Mouse (Mus musculus) midbrain, embryonic 11.5 days (tissue): ENCODE measurements around the gene Ifi203. TPM values are rescaled to one million over a fixed set of nuclear protein-coding genes. Genes with fewer than 3 reads are reported as not detected.
"Not testable (repeated sequence)": the region's sequence is repeated elsewhere in the genome, so short reads cannot be mapped to it uniquely, and the experiment has no call there.

Source experiments
- ATAC-seq: fragments of 200-750 bp; cut with Nextera tagmentation; 2 replicates; pipeline ENCODE4 v1.8.0; 2017; ENCODE audit warnings: moderate TSS enrichment, moderate library complexity; ENCODE audit not compliant: low FRiP score
- DNase-seq: peaks from one replicate; pipeline ENCODE4 v3.0.0; 2015; ENCODE audit warnings: low spot score; ENCODE audit errors: missing footprints
- H3K27ac ChIP-seq: fragments of 300-500 bp; sonication (generic); 2 replicates; pipeline ENCODE4 v1.5.1; 2014; ENCODE audit warnings: low read depth, low read length
- H3K27me3 ChIP-seq: fragments of 300-500 bp; sonication (generic); 2 replicates; pipeline ENCODE4 v1.6.1; 2014; ENCODE audit warnings: mild to moderate bottlenecking, low read length, moderate library complexity, mixed read lengths; ENCODE audit not compliant: control insufficient read depth, insufficient read depth
- H3K36me3 ChIP-seq: fragments of 300-500 bp; sonication (generic); 2 replicates; pipeline ENCODE4 v1.6.1; 2014; ENCODE audit warnings: mild to moderate bottlenecking, low read length, moderate library complexity, mixed read lengths; ENCODE audit not compliant: control insufficient read depth, insufficient read depth
- H3K4me1 ChIP-seq: fragments of 300-500 bp; sonication (generic); 2 replicates; pipeline ENCODE4 v1.6.1; 2014; ENCODE audit warnings: low read length; ENCODE audit not compliant: control insufficient read depth, insufficient read depth
- H3K4me2 ChIP-seq: fragments of 300-500 bp; sonication (generic); 2 replicates; pipeline ENCODE4 v1.6.1; 2014; ENCODE audit warnings: mild to moderate bottlenecking, moderate library complexity
- H3K4me3 ChIP-seq: fragments of 300-500 bp; sonication (generic); 2 replicates; pipeline ENCODE4 v1.5.1; 2014; ENCODE audit warnings: low read depth, low read length
- H3K9ac ChIP-seq: fragments of 300-500 bp; sonication (generic); 2 replicates; pipeline ENCODE4 v1.6.1; 2014; ENCODE audit warnings: low read length
- H3K9me3 ChIP-seq: fragments of 300-500 bp; sonication (generic); 2 replicates; pipeline ENCODE4 v1.6.1; 2016; ENCODE audit warnings: low read length; ENCODE audit not compliant: control insufficient read depth
- WGBS: fragments of 180-500 bp; shearing (Covaris S2); extraction: QIAGEN DNeasy Blood & Tissue Kit; methylation state at CpG from one replicate; pipeline ENCODE4 v1.1.7; 2014; 5-methylcytosine and 5-hydroxymethylcytosine counted together
- polyA plus RNA-seq: library from polyadenylated mRNA; unstranded; fragments of >200 nt; fragmentation: Nextera tagmentation; extraction: Ambion mirVana; gene quantifications from 2 replicates; pipeline ENCODE4 v1.2.1, GENCODE M21; 2014

Ifi203 gene
- polyA plus RNA-seq = 0.10 TPM in 1 of 2 replicates, not detected in the other

GRCm38 (mm10) chr1:173941924-173942779, at the start of gene Ifi203, which contains the start of gene Mndal:
Gene Ifi203 (minus strand): TSS chr1:173942672.
Gene Mndal (minus strand): TSS chr1:173942491.
- H3K9ac ChIP-seq, H3K27me3 ChIP-seq, H3K27ac ChIP-seq, ATAC-seq, DNase-seq, H3K4me1 ChIP-seq, H3K4me3 ChIP-seq, H3K4me2 ChIP-seq, H3K36me3 ChIP-seq, H3K9me3 ChIP-seq: not testable (repeated sequence)
- WGBS = 90% methylated on average over 3 of the region's 3 CpGs

- H3K9me3 ChIP-seq, H3K36me3 ChIP-seq, H3K4me2 ChIP-seq, H3K27ac ChIP-seq, ATAC-seq, H3K9ac ChIP-seq, H3K4me3 ChIP-seq, DNase-seq, H3K4me1 ChIP-seq, H3K27me3 ChIP-seq: not testable (repeated sequence)
- WGBS = 86% methylated on average over 6 of the region's 6 CpGs
These were observed 40.3 kb upstream of the Ifi203 start, which contains the start of gene Ifi202b for GRCm38 (mm10) chr1:173982694-173983305. Gene Ifi202b (minus strand): TSS chr1:173982744.

GRCm38 (mm10) chr1:173981038-173981437, 38.6 kb upstream of the Ifi203 start:
- 71% methylated on average over 3 of the region's 3 CpGs for WGBS
- not testable (repeated sequence) for DNase-seq, H3K4me3 ChIP-seq, H3K27ac ChIP-seq, H3K27me3 ChIP-seq, H3K9ac ChIP-seq, H3K9me3 ChIP-seq, H3K36me3 ChIP-seq, H3K4me1 ChIP-seq, H3K4me2 ChIP-seq
- peak; percentile 27; the same call in 1 of the 2 replicates for ATAC-seq

GRCm38 (mm10) chr1:173977622-173978021, 35.1 kb upstream of the Ifi203 start:
- H3K27ac ChIP-seq = no peak overlapping the region
- H3K36me3 ChIP-seq = no peaks in the 10 kb centered on the region
- no peaks in the 10 kb centered on the region for H3K27me3 ChIP-seq
- no peaks in the 10 kb centered on the region for H3K4me1 ChIP-seq
- no peak overlapping the region for H3K4me2 ChIP-seq
- no peak for DNase-seq
- no peak overlapping the region for H3K9ac ChIP-seq
- no peaks in the 10 kb centered on the region for H3K9me3 ChIP-seq
- ATAC-seq = no peak
- H3K4me3 ChIP-seq = no peak overlapping the region

- no peaks in the 10 kb centered on the region for H3K36me3 ChIP-seq
- DNase-seq (no peak), ATAC-seq (no peak)
- no peak overlapping the region for H3K4me3 ChIP-seq
- no peaks in the 10 kb centered on the region for H3K27me3 ChIP-seq
- H3K27ac ChIP-seq = no peak overlapping the region
- H3K4me1 ChIP-seq = no peaks in the 10 kb centered on the region
- no peak overlapping the region for H3K9ac ChIP-seq
- H3K4me2 ChIP-seq = no peak overlapping the region
- no peaks in the 10 kb centered on the region for H3K9me3 ChIP-seq
These were observed 30.6 kb upstream of the Ifi203 start for GRCm38 (mm10) chr1:173973111-173973510.

- H3K9me3 ChIP-seq, H3K27ac ChIP-seq, H3K4me1 ChIP-seq, H3K4me2 ChIP-seq, DNase-seq, H3K4me3 ChIP-seq, H3K27me3 ChIP-seq, H3K36me3 ChIP-seq, ATAC-seq, H3K9ac ChIP-seq: not testable (repeated sequence)
- 81% methylated on average over 1 of the region's 1 CpGs for WGBS
These were observed 19.0 kb upstream of the Ifi203 start for GRCm38 (mm10) chr1:173961491-173961890.

GRCm38 (mm10) chr1:173959998-173960397, 17.5 kb upstream of the Ifi203 start:
- H3K27me3 ChIP-seq, H3K9me3 ChIP-seq, H3K4me1 ChIP-seq, DNase-seq, H3K9ac ChIP-seq, H3K4me2 ChIP-seq, H3K36me3 ChIP-seq, H3K4me3 ChIP-seq, H3K27ac ChIP-seq: not testable (repeated sequence)
- ATAC-seq = peak; percentile 58; the same call in 1 of the 2 replicates
- 68% methylated on average over 3 of the region's 3 CpGs for WGBS

- not testable (repeated sequence) for H3K36me3 ChIP-seq, H3K4me2 ChIP-seq, H3K9ac ChIP-seq, H3K9me3 ChIP-seq, H3K4me1 ChIP-seq, DNase-seq, H3K4me3 ChIP-seq, H3K27me3 ChIP-seq, H3K27ac ChIP-seq, ATAC-seq
- 78% methylated on average over 3 of the region's 3 CpGs for WGBS
These were observed 13.5 kb upstream of the Ifi203 start for GRCm38 (mm10) chr1:173955839-173956527.
